Mouse (Mus musculus): ENCODE measurements at regions not wholly inside any gene's neighbourhood (a gene's known extent, or its start where the extent isn't known, plus 50 kb on each side); places are given as distances from the start of the nearest gene placed in this dataset.

DNA sequence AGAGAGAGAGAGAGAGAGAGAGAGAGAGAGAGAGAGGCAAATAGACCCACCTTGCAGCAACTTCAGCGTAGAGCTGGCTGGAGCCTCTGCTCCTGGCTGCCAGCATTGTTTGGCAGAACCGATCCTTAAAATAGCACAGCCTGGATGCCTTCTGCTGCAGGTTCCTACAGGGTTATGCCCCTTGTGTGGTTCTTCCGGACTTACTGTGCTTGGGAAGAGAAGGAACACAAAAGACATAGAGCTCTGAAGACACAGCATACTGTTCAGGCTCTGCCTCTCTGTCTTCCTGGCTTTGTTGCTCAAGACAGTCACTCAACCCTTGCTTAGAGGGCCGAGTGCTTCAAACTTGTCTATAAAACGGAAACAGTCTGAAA is 86.2 kb upstream of the Slc25a26 start:
- no peaks in the 10 kb centered on the region for H3K27me3 ChIP-seq (ENCODE audit: control insufficient read depth, insufficient read depth, insufficient read length)
- H3ac ChIP-seq (ENCODE audit: control insufficient read depth, insufficient read length) = no peak overlapping the region
- H3K79me2 ChIP-seq (ENCODE audit: control insufficient read depth, insufficient read depth) = no peaks in the 10 kb centered on the region
- no peak overlapping the region for H3K4me2 ChIP-seq (ENCODE audit: low read depth)
- TF ChIP-seq TCF12 (IDR thresholded peaks at IDR 0.05; ENCODE audit: insufficient read depth, poor library complexity, severe bottlenecking) = no peak
- no peak for TF ChIP-seq MYOD1 (IDR thresholded peaks at IDR 0.05; ENCODE audit: control insufficient read depth in 1 of 3, insufficient read length in 2 of 3, low read depth in 2 of 3)
- TF ChIP-seq TCF3 (IDR thresholded peaks at IDR 0.05; ENCODE audit: insufficient read length, low read depth) = no peak
- no peak for TF ChIP-seq REST (IDR thresholded peaks at IDR 0.05; ENCODE audit: insufficient read depth, insufficient read length)
- no peak for TF ChIP-seq SRF (IDR thresholded peaks at IDR 0.05; ENCODE audit: control insufficient read depth, insufficient read length, low read depth)
- TF ChIP-seq POLR2A (IDR thresholded peaks at IDR 0.05; ENCODE audit: insufficient read length, low read depth) = no peak
- TF ChIP-seq USF1 (IDR thresholded peaks at IDR 0.05; ENCODE audit: low read depth) = no peak
- TF ChIP-seq MAX (IDR thresholded peaks at IDR 0.05; ENCODE audit: low read depth) = no peak
- TF ChIP-seq CEBPB (IDR thresholded peaks at IDR 0.05; ENCODE audit: insufficient read depth, poor library complexity, severe bottlenecking) = no peak
- no peak for TF ChIP-seq MYOG (IDR thresholded peaks at IDR 0.05; ENCODE audit: control insufficient read depth in 1 of 3, insufficient read depth in 1 of 3, insufficient read length in 2 of 3, low read depth in 2 of 3)
- no peak for TF ChIP-seq POLR2AphosphoS2 (IDR thresholded peaks at IDR 0.05; ENCODE audit: insufficient read length, low read depth)
- TF ChIP-seq E2F4 (IDR thresholded peaks at IDR 0.05; ENCODE audit: insufficient read depth) = no peak
- H3K4me3 ChIP-seq = no peak overlapping the region
- H3K36me3 ChIP-seq (ENCODE audit: control insufficient read depth, insufficient read depth) = no peaks in the 10 kb centered on the region

GRCm38 (mm10) chr6:94413297-94413986 is 86.7 kb upstream of the Slc25a26 start:
- no peaks in the 10 kb centered on the region for H3K79me2 ChIP-seq (ENCODE audit: control insufficient read depth, insufficient read depth)
- no peaks in the 10 kb centered on the region for H3K36me3 ChIP-seq (ENCODE audit: control insufficient read depth, insufficient read depth)
- H3K4me3 ChIP-seq = no peak overlapping the region
- H3ac ChIP-seq (ENCODE audit: control insufficient read depth, insufficient read length) = no peak overlapping the region
- no peaks in the 10 kb centered on the region for H3K27me3 ChIP-seq (ENCODE audit: control insufficient read depth, insufficient read depth, insufficient read length)
- TF ChIP-seq E2F4 (IDR thresholded peaks at IDR 0.05; ENCODE audit: insufficient read depth) (no peak), MYOD1 (IDR thresholded peaks at IDR 0.05; ENCODE audit: control insufficient read depth in 1 of 3, insufficient read length in 2 of 3, low read depth in 2 of 3) (no peak), REST (IDR thresholded peaks at IDR 0.05; ENCODE audit: insufficient read depth, insufficient read length) (no peak), SRF (IDR thresholded peaks at IDR 0.05; ENCODE audit: control insufficient read depth, insufficient read length, low read depth) (no peak), MAX (IDR thresholded peaks at IDR 0.05; ENCODE audit: low read depth) (no peak), TCF12 (IDR thresholded peaks at IDR 0.05; ENCODE audit: insufficient read depth, poor library complexity, severe bottlenecking) (no peak), USF1 (IDR thresholded peaks at IDR 0.05; ENCODE audit: low read depth) (no peak), CEBPB (IDR thresholded peaks at IDR 0.05; ENCODE audit: insufficient read depth, poor library complexity, severe bottlenecking) (no peak), POLR2AphosphoS2 (IDR thresholded peaks at IDR 0.05; ENCODE audit: insufficient read length, low read depth) (no peak), TCF3 (IDR thresholded peaks at IDR 0.05; ENCODE audit: insufficient read length, low read depth) (no peak), POLR2A (IDR thresholded peaks at IDR 0.05; ENCODE audit: insufficient read length, low read depth) (no peak), MYOG (IDR thresholded peaks at IDR 0.05; ENCODE audit: control insufficient read depth in 1 of 3, insufficient read depth in 1 of 3, insufficient read length in 2 of 3, low read depth in 2 of 3) (no peak)
- peak overlapping the region; percentile 2 for H3K4me2 ChIP-seq (ENCODE audit: low read depth)

GRCm38 (mm10) chr6:94412341-94412740 is 87.8 kb upstream of the Slc25a26 start:
- no peak overlapping the region for H3ac ChIP-seq (ENCODE audit: control insufficient read depth, insufficient read length)

GRCm38 (mm10) chr6:94410480-94410879 is 89.7 kb upstream of the Slc25a26 start:
- no peak overlapping the region for H3ac ChIP-seq (ENCODE audit: control insufficient read depth, insufficient read length)
- no peak overlapping the region for H3K4me2 ChIP-seq (ENCODE audit: low read depth)
- H3K36me3 ChIP-seq (ENCODE audit: control insufficient read depth, insufficient read depth) = no peaks in the 10 kb centered on the region
- H3K79me2 ChIP-seq (ENCODE audit: control insufficient read depth, insufficient read depth) = no peaks in the 10 kb centered on the region
- TF ChIP-seq POLR2A (IDR thresholded peaks at IDR 0.05; ENCODE audit: insufficient read length, low read depth) = no peak
- TF ChIP-seq TCF12 (IDR thresholded peaks at IDR 0.05; ENCODE audit: insufficient read depth, poor library complexity, severe bottlenecking) = no peak
- no peak for TF ChIP-seq TCF3 (IDR thresholded peaks at IDR 0.05; ENCODE audit: insufficient read length, low read depth)
- no peak for TF ChIP-seq MAX (IDR thresholded peaks at IDR 0.05; ENCODE audit: low read depth)
- TF ChIP-seq CEBPB (IDR thresholded peaks at IDR 0.05; ENCODE audit: insufficient read depth, poor library complexity, severe bottlenecking) = no peak
- TF ChIP-seq SRF (IDR thresholded peaks at IDR 0.05; ENCODE audit: control insufficient read depth, insufficient read length, low read depth) = no peak
- TF ChIP-seq POLR2AphosphoS2 (IDR thresholded peaks at IDR 0.05; ENCODE audit: insufficient read length, low read depth) = no peak
- TF ChIP-seq REST (IDR thresholded peaks at IDR 0.05; ENCODE audit: insufficient read depth, insufficient read length) = no peak
- TF ChIP-seq USF1 (IDR thresholded peaks at IDR 0.05; ENCODE audit: low read depth) = no peak
- TF ChIP-seq MYOG (IDR thresholded peaks at IDR 0.05; ENCODE audit: control insufficient read depth in 1 of 3, insufficient read depth in 1 of 3, insufficient read length in 2 of 3, low read depth in 2 of 3) = no peak
- no peak for TF ChIP-seq E2F4 (IDR thresholded peaks at IDR 0.05; ENCODE audit: insufficient read depth)
- no peaks in the 10 kb centered on the region for H3K27me3 ChIP-seq (ENCODE audit: control insufficient read depth, insufficient read depth, insufficient read length)
- no peak overlapping the region for H3K4me3 ChIP-seq

More at GRCm38 (mm10) chr6:94412341-94412740, 87.8 kb upstream of the Slc25a26 start:
- no peak overlapping the region for H3K4me2 ChIP-seq (ENCODE audit: low read depth)
- no peaks in the 10 kb centered on the region for H3K36me3 ChIP-seq (ENCODE audit: control insufficient read depth, insufficient read depth)
- no peak overlapping the region for H3K4me3 ChIP-seq
- no peaks in the 10 kb centered on the region for H3K27me3 ChIP-seq (ENCODE audit: control insufficient read depth, insufficient read depth, insufficient read length)
- TF ChIP-seq MYOD1 (IDR thresholded peaks at IDR 0.05; ENCODE audit: control insufficient read depth in 1 of 3, insufficient read length in 2 of 3, low read depth in 2 of 3) = no peak
- no peaks in the 10 kb centered on the region for H3K79me2 ChIP-seq (ENCODE audit: control insufficient read depth, insufficient read depth)

GRCm38 (mm10) chr6:94408996-94409395 is 91.1 kb upstream of the Slc25a26 start:
- Histone ChIP-seq H3K4me2 (ENCODE audit: low read depth) (no peak overlapping the region), H3K36me3 (ENCODE audit: control insufficient read depth, insufficient read depth) (no peaks in the 10 kb centered on the region), H3K79me2 (ENCODE audit: control insufficient read depth, insufficient read depth) (no peaks in the 10 kb centered on the region), H3K27me3 (ENCODE audit: control insufficient read depth, insufficient read depth, insufficient read length) (no peaks in the 10 kb centered on the region), H3K4me3 (no peak overlapping the region), H3ac (ENCODE audit: control insufficient read depth, insufficient read length) (no peak overlapping the region)
- TF ChIP-seq TCF3 (IDR thresholded peaks at IDR 0.05; ENCODE audit: insufficient read length, low read depth) = no peak
- no peak for TF ChIP-seq E2F4 (IDR thresholded peaks at IDR 0.05; ENCODE audit: insufficient read depth)
- no peak for TF ChIP-seq POLR2AphosphoS2 (IDR thresholded peaks at IDR 0.05; ENCODE audit: insufficient read length, low read depth)
- TF ChIP-seq MAX (IDR thresholded peaks at IDR 0.05; ENCODE audit: low read depth) = no peak
- no peak for TF ChIP-seq POLR2A (IDR thresholded peaks at IDR 0.05; ENCODE audit: insufficient read length, low read depth)
- no peak for TF ChIP-seq TCF12 (IDR thresholded peaks at IDR 0.05; ENCODE audit: insufficient read depth, poor library complexity, severe bottlenecking)
- no peak for TF ChIP-seq MYOD1 (IDR thresholded peaks at IDR 0.05; ENCODE audit: control insufficient read depth in 1 of 3, insufficient read length in 2 of 3, low read depth in 2 of 3)
- no peak for TF ChIP-seq MYOG (IDR thresholded peaks at IDR 0.05; ENCODE audit: control insufficient read depth in 1 of 3, insufficient read depth in 1 of 3, insufficient read length in 2 of 3, low read depth in 2 of 3)
- no peak for TF ChIP-seq REST (IDR thresholded peaks at IDR 0.05; ENCODE audit: insufficient read depth, insufficient read length)
- TF ChIP-seq USF1 (IDR thresholded peaks at IDR 0.05; ENCODE audit: low read depth) = no peak
- no peak for TF ChIP-seq SRF (IDR thresholded peaks at IDR 0.05; ENCODE audit: control insufficient read depth, insufficient read length, low read depth)
- no peak for TF ChIP-seq CEBPB (IDR thresholded peaks at IDR 0.05; ENCODE audit: insufficient read depth, poor library complexity, severe bottlenecking)
